Mouse (Mus musculus) liver, adult (tissue): Measurements from ENCODE around the gene Odf3.

ENCODE experiments used
- GATA4 ChIP-seq: IDR thresholded peaks from 2 replicates; pipeline ENCODE4 v1.6.1; 2014; ENCODE audit warnings: mild to moderate bottlenecking, low read length; ENCODE audit not compliant: insufficient replicate concordance

Odf3 gene

GRCm38 (mm10) chr7:140835758-140836087, 11.9 kb upstream of the Odf3 start:
- TF ChIP-seq GATA4, result peak; percentile 38; the same call in 1 of the 2 replicates

GRCm38 (mm10) chr7:140836243-140837115, 11.1 kb upstream of the Odf3 start:
- no peak for TF ChIP-seq GATA4

GRCm38 (mm10) chr7:140839556-140839955, 8.0 kb upstream of the Odf3 start:
- TF ChIP-seq GATA4, result no peak

- TF ChIP-seq GATA4, result no peak
These were observed 6.6 kb upstream of the Odf3 start for GRCm38 (mm10) chr7:140840750-140841735.

GRCm38 (mm10) chr7:140843806-140844205, 3.8 kb upstream of the Odf3 start:
- no peak for TF ChIP-seq GATA4

- no peak for TF ChIP-seq GATA4
These were observed 2.5 kb upstream of the Odf3 start, which contains the start of gene Scgb1c1 for GRCm38 (mm10) chr7:140844905-140845665. Gene Scgb1c1, plus strand, starts transcription at chr7:140845547.

- TF ChIP-seq GATA4, result no peak
These were observed 1.9 kb upstream of the Odf3 start for GRCm38 (mm10) chr7:140845683-140846082.

GRCm38 (mm10) chr7:140846676-140847075, 929 bp upstream of the Odf3 start:
- TF ChIP-seq GATA4, result no peak

- TF ChIP-seq GATA4, result no peak
These were observed 986 bp downstream of the Odf3 start for GRCm38 (mm10) chr7:140848591-140848990.

GRCm38 (mm10) chr7:140851916-140852315, 4.3 kb downstream of the Odf3 start:
- no peak for TF ChIP-seq GATA4

- TF ChIP-seq GATA4, result no peak
These were observed 5.8 kb downstream of the Odf3 start for GRCm38 (mm10) chr7:140853386-140853785.

GRCm38 (mm10) chr7:140854483-140854882, 6.9 kb downstream of the Odf3 start:
- no peak for TF ChIP-seq GATA4

GRCm38 (mm10) chr7:140855181-140855580, 7.6 kb downstream of the Odf3 start:
- TF ChIP-seq GATA4, result no peak

- no peak for TF ChIP-seq GATA4
These were observed 8.5 kb downstream of the Odf3 start, which contains the start of gene Gm45785 for GRCm38 (mm10) chr7:140855860-140856784. Gene Gm45785, minus strand, starts transcription at chr7:140856331.
